Mouse (Mus musculus) heart, adult 2 months (tissue): Measurements from ENCODE around the gene Ebf1.

Experiments used
- CTCF ChIP-seq: fragments of 200-600 bp; IDR thresholded peaks from 2 replicates; pipeline ENCODE4 v1.8.1; 2022; ENCODE audit warnings: antibody characterized with exemption, mild to moderate bottlenecking, moderate library complexity
- EP300 ChIP-seq: fragments of 200-500 bp; IDR thresholded peaks from 2 replicates; pipeline ENCODE4 v1.6.1; 2011; ENCODE audit warnings: low read depth, low read length, control low read depth; ENCODE audit not compliant: insufficient read depth
- POLR2A ChIP-seq: fragments of 200-500 bp; IDR thresholded peaks from 2 replicates; pipeline ENCODE4 v1.6.1; 2011; ENCODE audit warnings: mild to moderate bottlenecking, low read depth, low read length, control low read depth; ENCODE audit not compliant: insufficient read depth

DNA sequence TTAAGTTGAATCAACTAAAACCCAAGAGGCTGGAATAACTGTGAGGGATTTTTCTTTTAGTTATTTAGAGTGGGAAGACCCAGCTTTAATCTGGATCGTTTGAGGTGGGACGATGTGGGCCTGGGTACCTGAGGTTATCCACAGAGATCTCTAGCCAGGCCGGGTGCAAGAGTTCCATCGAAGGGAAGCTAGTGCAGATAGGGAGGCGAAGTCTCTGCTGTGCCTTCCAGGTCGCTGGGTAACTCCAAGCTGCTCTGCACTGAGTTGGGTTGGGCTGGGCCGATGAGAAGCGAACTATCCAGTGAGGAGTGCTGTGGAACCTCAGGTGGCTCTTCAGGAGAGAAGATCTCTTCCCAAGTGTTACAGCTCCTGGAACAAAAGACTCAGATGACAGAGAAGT lies 42.7 kb upstream of the Ebf1 start:
- TF ChIP-seq CTCF (no peak), POLR2A (no peak), EP300 (no peak)
